Mouse (Mus musculus) heart, adult 10 weeks (tissue): ENCODE data around the gene Kcnt1. TPM values are rescaled to one million over a fixed set of nuclear protein-coding genes. Genes with fewer than 3 reads are reported as not detected.

Experiments
- polyA plus RNA-seq: library from polyadenylated mRNA; stranded (reverse); fragments of 350-450 nt; fragmentation: Illumina TruSeq; extraction: RNeasy Lipid Tissue Mini Kit (QIAGEN cat#74804); gene quantifications from one replicate; pipeline ENCODE4 v1.2.3, GENCODE M21; 2014; ENCODE audit warnings: low read depth, low replicate concordance

Kcnt1 gene
- 0.47 TPM for polyA plus RNA-seq

GRCm38 (mm10) chr2:25863337-25864131, at the start of gene Kcnt1:
TSS of gene Kcnt1 (plus strand) at chr2:25863734.

GRCm38 (mm10) chr2:25815748-25816147, 47.8 kb upstream of the Kcnt1 start, which contains the start of gene Glt6d1:
TSS of gene Glt6d1 (minus strand) at chr2:25815848.

GRCm38 (mm10) chr2:25822806-25823205, 40.7 kb upstream of the Kcnt1 start, which contains the start of gene Lcn9:
TSS of gene Lcn9 (plus strand) at chr2:25823153.

GRCm38 (mm10) chr2:25847226-25847625, 16.3 kb upstream of the Kcnt1 start, which contains the start of gene Sohlh1:
TSS of gene Sohlh1 (minus strand) at chr2:25847248.

Other genes with a start within 250 kb of the Kcnt1 start
- not detected for gene Ccdc183, start 246.1 kb upstream of the Kcnt1 start, polyA plus RNA-seq
- gene Tmem141, start 241.7 kb upstream of the Kcnt1 start, polyA plus RNA-seq: 55.1 TPM
- gene Fcna, start 235.7 kb upstream of the Kcnt1 start, polyA plus RNA-seq: 4.1 TPM
- not detected for gene Lcn8, start 210.6 kb upstream of the Kcnt1 start, polyA plus RNA-seq
- gene Lcn5, start 205.8 kb upstream of the Kcnt1 start, polyA plus RNA-seq: not detected
- gene Lcn6, start 186.9 kb upstream of the Kcnt1 start, polyA plus RNA-seq: not detected
- gene Lcn10, start 181.0 kb upstream of the Kcnt1 start, polyA plus RNA-seq: not detected
- gene Obp2a, start 163.7 kb upstream of the Kcnt1 start, polyA plus RNA-seq: not detected
- gene Bmyc, start 157.0 kb upstream of the Kcnt1 start, polyA plus RNA-seq: 16.2 TPM
- not detected for gene Obp2b, start 126.7 kb upstream of the Kcnt1 start, polyA plus RNA-seq
- not detected for gene Lcn3, start 98.2 kb upstream of the Kcnt1 start, polyA plus RNA-seq
- gene Lcn11, start 86.7 kb upstream of the Kcnt1 start, polyA plus RNA-seq: not detected
- not detected for gene Gm13539, start 81.5 kb upstream of the Kcnt1 start, polyA plus RNA-seq
- gene Glt6d1, start 47.9 kb upstream of the Kcnt1 start, polyA plus RNA-seq: not detected
- gene Lcn9, start 40.6 kb upstream of the Kcnt1 start, polyA plus RNA-seq: not detected
- gene Sohlh1, start 16.5 kb upstream of the Kcnt1 start, polyA plus RNA-seq: not detected
- 13.6 TPM for gene Camsap1, start 119.5 kb downstream of the Kcnt1 start, polyA plus RNA-seq
- gene Ubac1, start 158.0 kb downstream of the Kcnt1 start, polyA plus RNA-seq: 95.9 TPM